8 mouse cellular contexts compared by ENCODE assay signal in the genomic region with DNA sequence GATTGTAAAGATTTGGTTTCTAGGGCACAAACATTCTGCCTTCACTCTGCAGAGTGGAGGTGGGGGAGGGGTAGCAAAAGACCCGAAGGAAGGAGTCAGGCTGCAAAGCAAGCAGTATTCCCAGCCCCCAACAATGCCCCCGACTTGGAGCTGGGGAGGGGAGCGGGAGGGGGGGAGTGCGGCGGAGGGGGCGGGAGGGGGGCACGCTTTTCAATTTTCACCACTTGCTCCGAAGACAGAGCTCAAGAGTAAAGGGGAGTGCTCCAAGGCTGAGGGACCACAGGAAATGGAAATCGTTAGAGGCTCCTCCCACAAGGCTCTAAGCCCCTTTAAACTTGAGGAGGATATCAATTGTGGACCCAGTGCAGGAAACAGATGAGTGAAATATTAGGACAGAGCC.
A peak's percentile ranks its signal among the peaks of the same experiment; 100 is the strongest.
DNase-seq lines count a peak whose midpoint lies in the region; ATAC-seq and TF ChIP-seq lines count a peak whose summit lies in the region.

No protein-coding gene starts in this region.

- DNase-seq in lung, adult 2 months = no peak
- DNase-seq in forebrain, embryonic 14.5 days (ENCODE audit: low spot score) = no peak
- no peak for DNase-seq in liver, embryonic 13.5 days
- DNase-seq in thymus, postnatal 14 days = peak; percentile 59
- DNase-seq in spleen, adult 18-20 months = no peak
- DNase-seq in frontal cortex, adult 2 months (ENCODE audit: extremely low spot score in 1 of 2, low spot score in 1 of 2) = no peak
- DNase-seq in heart, adult 18-20 months = no peak

- no peaks in the 10 kb centered on the region for H3K27me3 ChIP-seq in lung, embryonic 16.5 days (ENCODE audit: control insufficient read depth, insufficient read depth, low read depth, low read length)
- no peaks in the 10 kb centered on the region for H3K27me3 ChIP-seq in forebrain, embryonic 14.5 days (replicated peaks; ENCODE audit: control insufficient read depth, insufficient read depth, low read length)
- H3K27me3 ChIP-seq in liver, embryonic 13.5 days = no peaks in the 10 kb centered on the region

- H3K9ac ChIP-seq in lung, embryonic 16.5 days (ENCODE audit: low read length) = no peak overlapping the region
- H3K9ac ChIP-seq in forebrain, embryonic 14.5 days (ENCODE audit: low read length) = no peak overlapping the region
- H3K9ac ChIP-seq in liver, embryonic 13.5 days = no peak overlapping the region

- TF ChIP-seq CTCF in lung, adult 2 months (IDR thresholded peaks at IDR 0.05; ENCODE audit: insufficient read depth, low read length) = no peak

- 7% methylated on average over 4 of the region's 9 CpGs for WGBS in lung, embryonic 16.5 days
- WGBS in lung, adult 2 months = 15% methylated on average over 6 of the region's 9 CpGs
- 20% methylated on average over 9 of the region's 9 CpGs for WGBS in forebrain, embryonic 14.5 days
- WGBS in liver, embryonic 13.5 days (ENCODE audit: insufficient replicate concordance) = 12% methylated on average over 8 of the region's 9 CpGs

- no peaks in the 10 kb centered on the region for H3K36me3 ChIP-seq in lung, embryonic 16.5 days (ENCODE audit: control insufficient read depth, insufficient read depth, low read length)
- no peaks in the 10 kb centered on the region for H3K36me3 ChIP-seq in forebrain, embryonic 14.5 days (ENCODE audit: control insufficient read depth, insufficient read depth, low read length)
- H3K36me3 ChIP-seq in liver, embryonic 13.5 days = no peaks in the 10 kb centered on the region

- TF ChIP-seq POLR2A in lung, adult 2 months (IDR thresholded peaks at IDR 0.05; ENCODE audit: borderline replicate concordance, extremely low read depth, low read depth, low read length) = no peak

- no peaks in the 10 kb centered on the region for H3K9me3 ChIP-seq in lung, embryonic 16.5 days (ENCODE audit: control insufficient read depth, low read length)
- no peaks in the 10 kb centered on the region for H3K9me3 ChIP-seq in forebrain, embryonic 14.5 days (replicated peaks; ENCODE audit: control insufficient read depth, low read length)
- no peaks in the 10 kb centered on the region for H3K9me3 ChIP-seq in liver, embryonic 13.5 days (replicated peaks)

- peak overlapping the region; percentile 25 for H3K27ac ChIP-seq in lung, embryonic 16.5 days (ENCODE audit: low read length)
- H3K27ac ChIP-seq in forebrain, embryonic 14.5 days (ENCODE audit: low read depth, low read length) = no peak overlapping the region
- H3K27ac ChIP-seq in liver, embryonic 13.5 days = no peak overlapping the region

- peak overlapping the region; percentile 22 for H3K4me3 ChIP-seq in lung, embryonic 16.5 days (ENCODE audit: low read length)
- no peak overlapping the region for H3K4me3 ChIP-seq in lung, adult 2 months (replicated peaks; ENCODE audit: extremely low read depth, low read depth, low read length)
- no peak overlapping the region for H3K4me3 ChIP-seq in forebrain, embryonic 14.5 days (ENCODE audit: low read depth, low read length)
- no peak overlapping the region for H3K4me3 ChIP-seq in liver, embryonic 13.5 days (replicated peaks)

- H3K4me1 ChIP-seq in lung, embryonic 16.5 days (replicated peaks; ENCODE audit: control insufficient read depth, insufficient read depth, low read length) = peaks cover 24% of the 10 kb centered on the region
- peaks cover 5% of the 10 kb centered on the region for H3K4me1 ChIP-seq in lung, adult 2 months (ENCODE audit: control insufficient read depth, insufficient read depth, low read length)
- no peaks in the 10 kb centered on the region for H3K4me1 ChIP-seq in forebrain, embryonic 14.5 days (ENCODE audit: control insufficient read depth, insufficient read depth, low read length)
- peaks cover 30% of the 10 kb centered on the region for H3K4me1 ChIP-seq in liver, embryonic 13.5 days (replicated peaks)

- no peak for ATAC-seq in lung, embryonic 16.5 days (ENCODE audit: low read depth)
- ATAC-seq in forebrain, embryonic 14.5 days = 0 out of 2 replicates have a peak, but pooled peaks have one; percentile 35
- ATAC-seq in liver, embryonic 13.5 days (ENCODE audit: low read depth) = no peak

- peak overlapping the region; percentile 44 for H3K4me2 ChIP-seq in lung, embryonic 16.5 days (ENCODE audit: low read depth, low read length)
- peak overlapping the region; percentile 35 for H3K4me2 ChIP-seq in forebrain, embryonic 14.5 days (ENCODE audit: low read length)
- H3K4me2 ChIP-seq in liver, embryonic 13.5 days = peak overlapping the region; percentile 52
